Mouse (Mus musculus) myocyte (in vitro differentiated cells): ENCODE measurements around the gene Fam129a.

ENCODE experiments used
- CEBPB ChIP-seq: IDR thresholded peaks from 2 replicates; pipeline ENCODE4 v1.6.1; 2011; ENCODE audit warnings: mild to moderate bottlenecking, moderate library complexity; ENCODE audit not compliant: poor library complexity, insufficient read depth, severe bottlenecking
- E2F4 ChIP-seq: IDR thresholded peaks from one replicate; pipeline ENCODE4 v1.6.1; 2011; ENCODE audit warnings: mild to moderate bottlenecking, control low read depth, moderate library complexity; ENCODE audit not compliant: insufficient read depth
- MAX ChIP-seq: IDR thresholded peaks from one replicate; pipeline ENCODE4 v1.6.1; 2011; ENCODE audit warnings: low read depth, mild to moderate bottlenecking, control low read depth
- MYOD1 ChIP-seq, 3 experiments: IDR thresholded peaks; one replicate each; pipeline ENCODE4 v1.6.1; 2011; ENCODE audit warnings: control low read depth in 2 of 3, low read depth in 2 of 3, mild to moderate bottlenecking in 2 of 3, moderate library complexity in 1 of 3; ENCODE audit not compliant: insufficient read length in 2 of 3, control insufficient read depth in 1 of 3
- MYOG ChIP-seq, 3 experiments: IDR thresholded peaks; one replicate each; pipeline ENCODE4 v1.6.1; 2011; ENCODE audit warnings: control low read depth in 2 of 3, low read depth in 2 of 3, mild to moderate bottlenecking in 2 of 3; ENCODE audit not compliant: insufficient read length in 2 of 3, control insufficient read depth in 1 of 3, insufficient read depth in 1 of 3
- POLR2A ChIP-seq: IDR thresholded peaks from one replicate; pipeline ENCODE4 v1.6.1; 2011; ENCODE audit warnings: low read depth, mild to moderate bottlenecking, control low read depth, moderate library complexity; ENCODE audit not compliant: insufficient read length
- POLR2AphosphoS2 ChIP-seq: IDR thresholded peaks from one replicate; pipeline ENCODE4 v1.6.1; 2011; ENCODE audit warnings: low read depth, control low read depth; ENCODE audit not compliant: insufficient read length
- SRF ChIP-seq: IDR thresholded peaks from one replicate; pipeline ENCODE4 v1.6.1; 2011; ENCODE audit warnings: low read depth; ENCODE audit not compliant: control insufficient read depth, insufficient read length
- TCF12 ChIP-seq: IDR thresholded peaks from one replicate; pipeline ENCODE4 v1.6.1; 2011; ENCODE audit warnings: mild to moderate bottlenecking, control low read depth; ENCODE audit not compliant: poor library complexity, insufficient read depth, severe bottlenecking
- TCF3 ChIP-seq: IDR thresholded peaks from one replicate; pipeline ENCODE4 v1.6.1; 2011; ENCODE audit warnings: low read depth, control low read depth; ENCODE audit not compliant: insufficient read length
- USF1 ChIP-seq: IDR thresholded peaks from one replicate; pipeline ENCODE4 v1.6.1; 2011; ENCODE audit warnings: low read depth, mild to moderate bottlenecking, control low read depth, moderate library complexity

GRCm38 (mm10) chr1:151560536-151560935 lies 10.4 kb upstream of the Fam129a start:
- no peak for TF ChIP-seq POLR2A
- TF ChIP-seq USF1 = no peak
- TF ChIP-seq TCF12 = no peak
- TF ChIP-seq E2F4 = no peak
- no peak for TF ChIP-seq CEBPB
- no peak for TF ChIP-seq MYOG (IDR thresholded peaks at IDR 0.05; ENCODE audit: control insufficient read depth in 1 of 3, insufficient read depth in 1 of 3, insufficient read length in 2 of 3, low read depth in 2 of 3)
- no peak for TF ChIP-seq MAX
- TF ChIP-seq POLR2AphosphoS2 = no peak
- no peak for TF ChIP-seq MYOD1 (IDR thresholded peaks at IDR 0.05; ENCODE audit: control insufficient read depth in 1 of 3, insufficient read length in 2 of 3, low read depth in 2 of 3)
- no peak for TF ChIP-seq TCF3
- TF ChIP-seq SRF = no peak
